Mouse (Mus musculus) heart, adult 2 months (tissue): ENCODE results near the gene Rft1. TPM values are rescaled to one million over a fixed set of nuclear protein-coding genes. Genes with fewer than 3 reads are reported as not detected.

ENCODE experiments used
- DNase-seq, 2 experiments: peaks; one replicate each; pipeline ENCODE4 v3.0.0; 2021
- H3K27ac ChIP-seq: fragments of 200-600 bp; 2 replicates; pipeline ENCODE4 v1.8.1; 2022
- H3K27me3 ChIP-seq: fragments of 200-500 bp; 2 replicates; pipeline ENCODE4 v1.6.1; 2012; ENCODE audit warnings: mild to moderate bottlenecking, low read length, inconsistent platforms, mixed read lengths; ENCODE audit not compliant: control insufficient read depth, insufficient read depth
- H3K36me3 ChIP-seq: fragments of 200-500 bp; 2 replicates; pipeline ENCODE4 v1.6.1; 2012; ENCODE audit warnings: low read length, inconsistent platforms; ENCODE audit not compliant: control insufficient read depth, insufficient read depth
- H3K4me1 ChIP-seq: fragments of 200-500 bp; 2 replicates; pipeline ENCODE4 v1.6.1; 2011; ENCODE audit warnings: low read length; ENCODE audit not compliant: control insufficient read depth, insufficient read depth
- H3K4me3 ChIP-seq: fragments of 200-600 bp; 2 replicates; pipeline ENCODE4 v1.8.1; 2022
- H3K79me2 ChIP-seq: fragments of 200-500 bp; replicated peaks from 2 replicates; pipeline ENCODE4 v1.6.1; 2012; ENCODE audit warnings: mild to moderate bottlenecking, inconsistent platforms, low read length, moderate library complexity, mixed read lengths; ENCODE audit not compliant: control insufficient read depth, insufficient read depth
- H3K9ac ChIP-seq: fragments of 200-500 bp; 2 replicates; pipeline ENCODE4 v1.6.1; 2012; ENCODE audit warnings: low read depth, mild to moderate bottlenecking, control low read depth, inconsistent platforms, low read length, mixed read lengths
- CTCF ChIP-seq: fragments of 200-600 bp; IDR thresholded peaks from 2 replicates; pipeline ENCODE4 v1.8.1; 2022; ENCODE audit warnings: antibody characterized with exemption, mild to moderate bottlenecking, moderate library complexity
- EP300 ChIP-seq: fragments of 200-500 bp; IDR thresholded peaks from 2 replicates; pipeline ENCODE4 v1.6.1; 2011; ENCODE audit warnings: low read depth, low read length, control low read depth; ENCODE audit not compliant: insufficient read depth
- POLR2A ChIP-seq: fragments of 200-500 bp; IDR thresholded peaks from 2 replicates; pipeline ENCODE4 v1.6.1; 2011; ENCODE audit warnings: mild to moderate bottlenecking, low read depth, low read length, control low read depth; ENCODE audit not compliant: insufficient read depth
- WGBS: fragments of 180-500 bp; shearing (Covaris S2); methylation state at CpG from one replicate; pipeline ENCODE4 v1.1.7; 2018; 5-methylcytosine and 5-hydroxymethylcytosine counted together
- intact Hi-C: fragments of 180-260 bp; cut with DNase I; formaldehyde crosslinking; loops from one replicate; pipeline ENCODE4 v1.15.1; 2025
- polyA plus RNA-seq: library from polyadenylated mRNA; depleted of rRNA; stranded (reverse); fragments of >200 nt; gene quantifications from 2 replicates; pipeline ENCODE4 v1.2.3, GENCODE M21; 2012
- total RNA-seq, 2 experiments: library from RNA; stranded (reverse); gene quantifications; 2 replicates each; pipeline ENCODE4 v1.2.3; 2021

The Rft1 gene
- total and polyA plus RNA-seq, 3 experiments = 6.1 to 8.8 (median 8.1) TPM

DNA sequence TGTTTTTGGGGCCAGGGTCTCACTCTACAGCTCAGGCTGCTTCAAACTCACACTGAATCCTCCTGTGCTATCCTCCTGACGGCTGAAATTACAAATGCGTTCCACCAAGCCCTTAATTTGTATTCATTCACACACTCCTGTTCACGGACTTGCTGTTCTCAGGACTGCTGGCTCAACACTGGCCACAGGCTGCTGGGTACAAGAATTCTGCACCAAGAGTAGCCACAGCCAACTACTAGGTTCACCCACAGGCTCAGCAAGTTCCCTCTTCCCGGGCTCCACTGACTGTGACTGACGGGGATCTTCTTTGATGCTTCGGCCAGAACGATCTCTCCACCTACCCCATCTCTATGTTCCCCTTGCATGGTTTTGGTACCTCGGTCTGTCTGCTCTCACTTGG, 4.4 kb upstream of the Rft1 start:
- no peaks in the 10 kb centered on the region for H3K79me2 ChIP-seq
- DNase-seq = no peak
- H3K4me3 ChIP-seq = no peak overlapping the region
- intact Hi-C loops = loop anchor here (5.0 kb wide), 1 partner anchor 37 kb away; no protein-coding TSS in a partner anchor
- TF ChIP-seq CTCF = no peak
- no peak for TF ChIP-seq EP300
- TF ChIP-seq POLR2A = no peak
- no peak overlapping the region for H3K27ac ChIP-seq
- no peaks in the 10 kb centered on the region for H3K27me3 ChIP-seq
- peaks cover 2% of the 10 kb centered on the region for H3K4me1 ChIP-seq
- WGBS = 87% methylated on average over 8 of the region's 8 CpGs
- H3K9ac ChIP-seq = no peak overlapping the region
- peaks cover under 1% of the 10 kb centered on the region for H3K36me3 ChIP-seq

- intact Hi-C loops = loop anchor here (1.0 to 5.0 kb wide), 2 partner anchors 39 to 58 kb away; no protein-coding TSS in a partner anchor
- Histone ChIP-seq H3K4me3 (no peak overlapping the region), H3K27me3 (no peaks in the 10 kb centered on the region), H3K79me2 (no peaks in the 10 kb centered on the region), H3K36me3 (peaks cover 2% of the 10 kb centered on the region), H3K4me1 (peaks cover 2% of the 10 kb centered on the region), H3K27ac (peak overlapping the region; percentile 12; the same call in 1 of the 2 replicates), H3K9ac (no peak overlapping the region)
- 10% methylated on average over 4 of the region's 4 CpGs for WGBS
- peak; percentile 71 to 87 for DNase-seq
- TF ChIP-seq POLR2A (no peak), EP300 (peak; percentile 52; the same call in 1 of the 2 replicates), CTCF (peak; percentile 75)
Observed at GRCm38 (mm10) chr14:30650969-30651368, 3.2 kb upstream of the Rft1 start.

DNA sequence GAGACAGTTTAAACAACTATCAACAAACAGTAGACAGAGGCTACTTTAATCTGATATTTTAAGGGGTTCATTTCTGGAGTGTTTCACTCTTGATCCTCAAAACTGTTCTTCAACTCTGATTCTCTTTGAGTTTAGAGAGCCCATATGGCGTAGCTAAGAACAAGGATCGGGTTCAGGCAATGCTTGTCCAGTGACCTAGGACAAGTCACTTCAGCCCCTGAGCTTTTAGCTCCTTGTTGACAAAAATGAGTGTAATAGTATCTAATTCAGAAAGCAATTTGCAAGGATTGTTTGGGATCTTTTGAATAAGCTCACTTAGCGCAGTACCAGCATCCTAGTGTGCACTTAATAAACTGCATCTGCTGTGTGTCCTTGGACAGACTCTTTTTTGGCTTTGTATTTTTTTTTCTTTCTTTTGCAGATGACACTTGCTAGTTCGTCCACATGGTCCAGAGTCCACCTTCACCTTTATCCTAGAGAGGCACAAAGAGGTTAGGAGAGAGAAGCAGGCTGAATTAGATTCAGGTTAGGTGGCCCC, 600 bp downstream of the Rft1 start:
- intact Hi-C loops = loop anchor here (2.0 to 5.0 kb wide), 2 partner anchors 28 to 42 kb away; partner anchors contain the start of gene Prkcd
- Histone ChIP-seq H3K79me2 (no peaks in the 10 kb centered on the region), H3K27me3 (no peaks in the 10 kb centered on the region), H3K4me1 (peaks cover 2% of the 10 kb centered on the region), H3K36me3 (peaks cover 2% of the 10 kb centered on the region), H3K9ac (peak overlapping the region; percentile 82), H3K27ac (peak overlapping the region; percentile 91), H3K4me3 (peak overlapping the region; percentile 89)
- no peak for DNase-seq
- WGBS = 44% methylated on average over 4 of the region's 4 CpGs
- TF ChIP-seq EP300 (no peak), CTCF (no peak), POLR2A (no peak)

DNA sequence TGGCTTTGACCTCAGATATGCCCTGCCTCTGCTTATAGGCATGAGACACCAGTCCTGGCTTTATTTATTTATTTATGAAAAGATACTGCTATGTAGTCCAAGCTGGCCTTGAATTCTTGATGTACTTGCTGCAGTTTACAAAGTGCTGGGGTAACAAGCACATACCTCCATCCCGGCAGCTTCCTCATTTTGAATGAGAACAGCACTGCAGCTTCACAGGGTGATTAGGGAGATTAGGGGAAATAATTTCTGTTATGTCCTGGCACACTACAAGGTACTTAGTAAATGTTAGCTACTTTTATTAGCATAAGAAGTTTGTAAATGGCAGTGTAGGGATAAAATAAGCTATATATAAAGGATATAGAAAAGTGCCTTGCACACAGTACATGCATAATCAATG, 1.4 kb downstream of the Rft1 start:
- DNase-seq = no peak
- no peak overlapping the region for H3K4me3 ChIP-seq
- 73% methylated on average over 1 of the region's 1 CpGs for WGBS
- TF ChIP-seq EP300 (no peak), CTCF (no peak), POLR2A (no peak)
- no peak overlapping the region for H3K27ac ChIP-seq
- no peaks in the 10 kb centered on the region for H3K27me3 ChIP-seq
- intact Hi-C loops = loop anchor here (2.0 kb wide), 1 partner anchor 29 kb away; the partner anchor contains the start of gene Prkcd
- peaks cover 2% of the 10 kb centered on the region for H3K4me1 ChIP-seq
- H3K36me3 ChIP-seq = peaks cover 2% of the 10 kb centered on the region
- H3K9ac ChIP-seq = no peak overlapping the region
- no peaks in the 10 kb centered on the region for H3K79me2 ChIP-seq

- H3K36me3 ChIP-seq = no peaks in the 10 kb centered on the region
- peaks cover 4% of the 10 kb centered on the region for H3K4me1 ChIP-seq
- TF ChIP-seq CTCF (no peak), EP300 (no peak), POLR2A (no peak)
- intact Hi-C loops = no loop called here
- peak; percentile 53 to 56 for DNase-seq
- H3K79me2 ChIP-seq = no peaks in the 10 kb centered on the region
- H3K27me3 ChIP-seq = no peaks in the 10 kb centered on the region
- H3K27ac ChIP-seq = peak overlapping the region; percentile 41; the same call in 1 of the 2 replicates
- 37% methylated on average over 3 of the region's 3 CpGs for WGBS
- no peak overlapping the region for H3K9ac ChIP-seq
- no peak overlapping the region for H3K4me3 ChIP-seq
Observed at GRCm38 (mm10) chr14:30666061-30666460, 11.9 kb downstream of the Rft1 start.

DNA sequence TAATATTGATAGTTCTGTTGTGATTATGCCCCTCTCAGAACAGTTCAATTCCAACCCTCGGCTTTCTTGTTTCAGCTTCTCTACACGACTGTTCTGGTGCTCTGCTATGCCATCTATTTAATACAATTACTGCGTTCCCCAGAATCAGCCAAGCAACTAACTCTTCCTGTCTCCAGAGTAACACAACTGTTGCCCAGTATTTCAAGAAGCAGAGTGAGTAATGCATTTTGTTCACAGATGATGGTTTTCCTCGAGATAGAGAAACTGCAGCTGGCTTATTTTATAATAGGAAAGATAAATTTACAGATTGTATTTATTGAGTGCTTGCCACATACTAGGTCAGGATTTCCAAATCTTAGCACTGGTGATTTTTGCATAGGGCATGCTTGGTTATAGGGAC, 12.4 kb downstream of the Rft1 start:
- WGBS = 67% methylated on average over 4 of the region's 4 CpGs
- Histone ChIP-seq H3K36me3 (no peaks in the 10 kb centered on the region), H3K4me3 (no peak overlapping the region), H3K27ac (no peak overlapping the region), H3K9ac (no peak overlapping the region), H3K4me1 (peaks cover 6% of the 10 kb centered on the region), H3K79me2 (no peaks in the 10 kb centered on the region), H3K27me3 (no peaks in the 10 kb centered on the region)
- TF ChIP-seq POLR2A (no peak), CTCF (no peak), EP300 (no peak)
- no peak for DNase-seq
- intact Hi-C loops = no loop called here
